Mouse (Mus musculus) cortical plate, adult 2 months (tissue): ENCODE results near the gene Clrn2. TPM values are rescaled to one million over a fixed set of nuclear protein-coding genes. Genes with fewer than 3 reads are reported as not detected.
A peak's percentile ranks its signal among the peaks of the same experiment; 100 is the strongest.

ENCODE experiments used
- H3K27ac ChIP-seq: fragments of 200-500 bp; 2 replicates; pipeline ENCODE4 v1.5.1; 2012; ENCODE audit warnings: low read length, control low read depth, inconsistent platforms; ENCODE audit not compliant: insufficient read depth
- H3K4me1 ChIP-seq: fragments of 200-500 bp; 2 replicates; pipeline ENCODE4 v1.6.1; 2011; ENCODE audit warnings: low read length; ENCODE audit not compliant: control insufficient read depth, insufficient read depth
- H3K4me3 ChIP-seq: fragments of 200-500 bp; 2 replicates; pipeline ENCODE4 v1.5.1; 2011; ENCODE audit warnings: mild to moderate bottlenecking, low read length, control low read depth; ENCODE audit not compliant: insufficient read depth
- CTCF ChIP-seq: fragments of 200-500 bp; IDR thresholded peaks from 2 replicates; pipeline ENCODE4 v1.5.1; 2011; ENCODE audit warnings: mild to moderate bottlenecking, control low read depth, low read length; ENCODE audit not compliant: insufficient read depth; ENCODE audit errors: extremely low read depth
- POLR2A ChIP-seq: fragments of 200-500 bp; IDR thresholded peaks from 2 replicates; pipeline ENCODE4 v1.6.1; 2011; ENCODE audit warnings: mild to moderate bottlenecking, low read length, control low read depth; ENCODE audit not compliant: insufficient read depth; ENCODE audit errors: extremely low read depth
- polyA plus RNA-seq: library from polyadenylated mRNA; depleted of rRNA; stranded (reverse); fragments of >200 nt; gene quantifications from 2 replicates; pipeline ENCODE4 v1.2.3, GENCODE M21; 2012

The Clrn2 gene
- polyA plus RNA-seq, 1 experiment, result 0.52 TPM

GRCm38 (mm10) chr5:45426416-45427034 is 27.0 kb upstream of the Clrn2 start:
- no peak overlapping the region for H3K27ac ChIP-seq
- H3K4me3 ChIP-seq, result no peak overlapping the region
- no peaks in the 10 kb centered on the region for H3K4me1 ChIP-seq
- TF ChIP-seq POLR2A (no peak), CTCF (no peak)

DNA sequence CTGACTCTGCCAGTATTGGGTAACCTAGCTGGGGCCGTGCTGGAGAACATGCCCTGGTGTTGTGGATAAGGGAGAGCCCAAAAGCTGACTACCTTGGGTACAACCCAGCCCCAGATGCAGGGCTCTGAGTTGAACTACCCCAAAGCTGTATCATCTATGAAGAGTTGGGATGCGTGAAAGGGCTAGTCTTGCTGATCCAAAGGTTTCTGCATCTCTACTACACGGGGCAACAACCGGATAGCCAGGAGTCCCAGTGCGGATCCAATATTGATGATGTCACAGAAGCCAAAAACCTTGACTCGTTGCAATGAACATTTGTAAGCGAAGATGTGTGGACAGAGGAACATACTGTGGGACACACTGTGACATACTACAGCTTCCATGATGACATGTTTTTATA is 25.7 kb upstream of the Clrn2 start:
- Histone ChIP-seq H3K4me1 (no peaks in the 10 kb centered on the region), H3K27ac (no peak overlapping the region), H3K4me3 (no peak overlapping the region)
- TF ChIP-seq POLR2A (no peak), CTCF (no peak)

DNA sequence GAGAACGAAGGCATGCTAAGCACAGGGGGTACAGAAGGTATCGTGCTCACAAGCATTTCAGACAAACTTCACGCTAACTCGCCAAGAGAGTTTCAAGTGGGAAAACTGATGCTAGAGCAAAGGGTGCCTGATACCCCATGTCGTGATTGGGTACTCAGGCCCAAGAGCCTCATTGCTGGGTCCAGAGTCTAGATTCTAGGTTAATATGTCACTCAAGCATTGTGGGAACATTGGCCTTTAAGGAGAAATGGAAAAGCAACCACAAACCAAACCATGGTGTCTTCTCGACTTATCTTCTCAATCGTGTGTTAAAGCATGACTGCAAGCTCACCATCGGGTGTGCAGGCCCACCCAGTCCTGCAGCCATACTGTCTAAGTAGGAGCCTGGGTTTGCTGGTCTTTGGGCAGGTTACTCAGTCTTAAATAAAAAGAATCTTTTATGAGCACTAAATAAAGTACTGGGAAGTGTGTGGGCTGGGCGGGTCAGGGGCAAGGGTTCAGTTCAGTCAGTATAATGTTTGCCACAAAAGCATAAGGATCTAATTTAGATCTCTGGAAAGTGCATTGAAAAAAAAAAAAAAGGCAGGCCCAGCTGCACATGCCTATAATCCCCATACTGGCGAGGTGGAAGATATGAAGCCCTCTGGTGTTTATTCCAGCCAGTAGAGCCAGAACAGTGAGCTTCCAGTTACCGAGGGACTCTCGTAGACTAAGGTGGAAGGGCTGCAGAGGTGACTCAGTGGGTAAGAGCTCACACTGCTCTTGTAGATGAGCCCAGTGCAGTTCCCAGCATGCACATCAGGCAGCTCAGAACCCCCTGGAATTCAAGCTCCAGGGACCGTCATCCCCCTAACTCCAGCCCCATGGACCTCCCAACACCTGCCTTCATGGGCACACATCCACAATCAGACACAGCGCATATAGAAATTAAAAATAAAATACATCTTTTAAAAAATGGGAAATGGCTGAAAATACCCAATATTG is 17.3 kb upstream of the Clrn2 start:
- H3K4me1 ChIP-seq, result no peaks in the 10 kb centered on the region
- no peak overlapping the region for H3K4me3 ChIP-seq
- TF ChIP-seq CTCF (no peak), POLR2A (no peak)
- H3K27ac ChIP-seq, result no peak overlapping the region

GRCm38 (mm10) chr5:45437826-45438225 is 15.7 kb upstream of the Clrn2 start:
- Histone ChIP-seq H3K4me1 (no peaks in the 10 kb centered on the region), H3K27ac (no peak overlapping the region), H3K4me3 (no peak overlapping the region)
- TF ChIP-seq CTCF (no peak), POLR2A (no peak)

DNA sequence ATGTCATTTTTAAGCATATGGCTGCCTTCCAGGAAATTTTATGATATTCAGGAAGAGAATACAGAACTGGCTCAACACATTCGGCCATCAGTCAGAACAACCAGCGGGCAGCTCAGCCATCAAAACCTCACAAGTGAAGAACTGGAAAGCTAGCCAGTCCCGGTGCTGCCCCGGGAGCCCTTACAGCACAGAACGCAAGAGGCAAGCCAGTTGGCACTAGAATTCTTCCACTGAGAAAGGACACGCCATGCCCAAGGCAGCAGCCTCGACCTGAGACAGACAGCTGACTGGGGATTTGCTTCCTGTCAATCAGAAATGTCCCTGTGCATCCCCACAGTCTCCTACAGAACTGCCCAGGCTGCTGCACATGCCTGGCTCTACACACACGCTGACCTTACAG is 15.2 kb upstream of the Clrn2 start:
- Histone ChIP-seq H3K4me1 (no peaks in the 10 kb centered on the region), H3K27ac (no peak overlapping the region), H3K4me3 (no peak overlapping the region)
- TF ChIP-seq CTCF (no peak), POLR2A (no peak)

GRCm38 (mm10) chr5:45441124-45441523 is 12.4 kb upstream of the Clrn2 start:
- no peak overlapping the region for H3K27ac ChIP-seq
- TF ChIP-seq POLR2A (no peak), CTCF (no peak)
- H3K4me3 ChIP-seq, result no peak overlapping the region
- no peaks in the 10 kb centered on the region for H3K4me1 ChIP-seq

GRCm38 (mm10) chr5:45441745-45442144 is 11.8 kb upstream of the Clrn2 start:
- Histone ChIP-seq H3K4me3 (no peak overlapping the region), H3K27ac (no peak overlapping the region), H3K4me1 (no peaks in the 10 kb centered on the region)
- no peak for TF ChIP-seq CTCF
- TF ChIP-seq POLR2A, result no peak

GRCm38 (mm10) chr5:45444130-45444832 is 9.3 kb upstream of the Clrn2 start:
- H3K27ac ChIP-seq, result no peak overlapping the region
- TF ChIP-seq CTCF (no peak), POLR2A (no peak)

GRCm38 (mm10) chr5:45448676-45449075 is 4.9 kb upstream of the Clrn2 start:
- TF ChIP-seq POLR2A (no peak), CTCF (no peak)
- no peak overlapping the region for H3K27ac ChIP-seq
- peak overlapping the region; percentile 73 for H3K4me3 ChIP-seq
- peaks cover 9% of the 10 kb centered on the region for H3K4me1 ChIP-seq

More at GRCm38 (mm10) chr5:45444130-45444832, 9.3 kb upstream of the Clrn2 start:
- peaks cover 9% of the 10 kb centered on the region for H3K4me1 ChIP-seq
- no peak overlapping the region for H3K4me3 ChIP-seq
